ENCODE assay signal across 18 mouse cellular contexts in the genomic region with DNA sequence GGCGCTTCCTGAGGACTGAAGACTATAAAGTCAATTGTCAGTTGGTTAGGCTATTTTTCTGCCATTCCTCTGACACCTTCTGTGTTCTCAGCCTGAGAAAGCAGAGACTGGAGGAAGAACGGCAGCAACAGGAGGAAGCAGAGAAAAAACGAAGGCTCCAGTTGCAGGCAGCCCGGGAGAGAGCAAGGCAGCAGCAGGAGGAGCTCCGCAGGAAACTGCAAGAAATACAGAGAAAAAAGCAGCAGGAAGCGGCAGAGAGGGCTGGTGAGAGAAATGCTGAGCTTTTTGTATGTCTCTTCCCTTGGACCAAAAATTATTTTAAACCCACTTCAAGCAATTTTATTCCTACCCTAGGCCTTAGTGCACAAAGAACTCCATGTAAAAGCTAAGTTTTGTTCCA. TPM values are rescaled to one million over a fixed set of nuclear protein-coding genes. Genes with fewer than 3 reads are reported as not detected.
DNase-seq lines count a peak whose midpoint lies in the region; ATAC-seq and TF ChIP-seq lines count a peak whose summit lies in the region.
"Had no signal": no experiment of that assay in that cellular context is flagged by ENCODE, and none has a peak within 500 bp of the region (broad histone marks: within the 10 kb centered on the region; RNA-seq: fewer than 3 reads in every experiment).

No protein-coding gene starts in this region.

- no peak overlapping the region for H3K27ac ChIP-seq in kidney, embryonic 16.5 days (ENCODE audit: low read length)
- H3K27ac ChIP-seq in stomach, embryonic 16.5 days (ENCODE audit: low read length): no peak overlapping the region; the same call in 1 of the 2 replicates
- no peak overlapping the region for H3K27ac ChIP-seq in stomach, postnatal 0 days (replicated peaks)
- peak overlapping the region; percentile 48 for H3K27ac ChIP-seq in limb, embryonic 15.5 days
- H3K27ac ChIP-seq: hindbrain, embryonic 12.5 days; intestine, embryonic 15.5 days; lung, embryonic 15.5 days had no signal

- ATAC-seq in kidney, embryonic 16.5 days (ENCODE audit: low FRiP score, low TSS enrichment): no peak
- no peak for ATAC-seq in stomach, embryonic 16.5 days (ENCODE audit: insufficient read depth, low FRiP score)
- no peak for ATAC-seq in stomach, postnatal 0 days (ENCODE audit: low FRiP score, low TSS enrichment)
- no peak for ATAC-seq in limb, embryonic 15.5 days (ENCODE audit: insufficient number of reproducible peaks, low FRiP score, low TSS enrichment, low read depth)
- ATAC-seq: activated CD4-positive, CD25-positive, alpha-beta regulatory T cell, adult 4 months; intestine, embryonic 15.5 days had no signal

- H3K36me3 ChIP-seq in kidney, embryonic 16.5 days (ENCODE audit: insufficient read depth, low read length): no peaks in the 10 kb centered on the region
- H3K36me3 ChIP-seq in stomach, embryonic 16.5 days (ENCODE audit: control insufficient read depth, insufficient read depth, low read length): no peaks in the 10 kb centered on the region
- no peaks in the 10 kb centered on the region for H3K36me3 ChIP-seq in stomach, postnatal 0 days (ENCODE audit: control insufficient read depth, insufficient read depth, low read length)
- H3K36me3 ChIP-seq in limb, embryonic 15.5 days: no peaks in the 10 kb centered on the region
- H3K36me3 ChIP-seq: hindbrain, embryonic 12.5 days; intestine, embryonic 15.5 days; lung, embryonic 15.5 days had no signal

- H3K9ac ChIP-seq in kidney, embryonic 16.5 days (replicated peaks; ENCODE audit: low read length): 0 out of 2 replicates have a peak overlapping the region, but pooled peaks have one; percentile 15
- H3K9ac ChIP-seq in stomach, embryonic 16.5 days (ENCODE audit: low read length): peak overlapping the region; percentile 35; the same call in 1 of the 2 replicates
- no peak overlapping the region for H3K9ac ChIP-seq in stomach, postnatal 0 days (ENCODE audit: low read length)
- no peak overlapping the region for H3K9ac ChIP-seq in limb, embryonic 15.5 days
- H3K9ac ChIP-seq: hindbrain, embryonic 12.5 days; intestine, embryonic 15.5 days; lung, embryonic 15.5 days had no signal

- TF ChIP-seq EP300 in stomach, postnatal 0 days (optimal IDR thresholded peaks at IDR 0.05): no peak

- peaks cover 3% of the 10 kb centered on the region; the same call in 1 of the 2 replicates for H3K4me1 ChIP-seq in kidney, embryonic 16.5 days (ENCODE audit: insufficient read depth, low read length)
- no peaks in the 10 kb centered on the region for H3K4me1 ChIP-seq in stomach, embryonic 16.5 days (ENCODE audit: control insufficient read depth, insufficient read depth, low read length)
- H3K4me1 ChIP-seq in stomach, postnatal 0 days (replicated peaks; ENCODE audit: control insufficient read depth, insufficient read depth): no peaks in the 10 kb centered on the region
- peaks cover 5% of the 10 kb centered on the region; the same call in 1 of the 2 replicates for H3K4me1 ChIP-seq in limb, embryonic 15.5 days
- H3K4me1 ChIP-seq: hindbrain, embryonic 12.5 days; intestine, embryonic 15.5 days; lung, embryonic 15.5 days had no signal

- peak; percentile 35 for DNase-seq in embryo, embryonic 11 days
- DNase-seq in embryo, embryonic 10 days (ENCODE audit: low spot score): no peak
- no peak for DNase-seq in kidney, adult 8-10 months
- no peak for DNase-seq in stomach, postnatal 0 days (ENCODE audit: low spot score)
- DNase-seq in urinary bladder, postnatal 25 days (ENCODE audit: low spot score): no peak
- DNase-seq: cerebellum, adult 11 months; left cerebral cortex, postnatal 4 days; retina, postnatal 1 day; spleen, adult 18-20 months had no signal

- no peak for TF ChIP-seq CTCF in stomach, postnatal 0 days (IDR thresholded peaks at IDR 0.05; ENCODE audit: low read depth)

- no peaks in the 10 kb centered on the region for H3K27me3 ChIP-seq in kidney, embryonic 16.5 days (ENCODE audit: insufficient read depth, low read length)
- H3K27me3 ChIP-seq in stomach, embryonic 16.5 days (ENCODE audit: control insufficient read depth, insufficient read depth, low read length): no peaks in the 10 kb centered on the region
- no peaks in the 10 kb centered on the region for H3K27me3 ChIP-seq in stomach, postnatal 0 days (ENCODE audit: control insufficient read depth, insufficient read depth, low read length)
- no peaks in the 10 kb centered on the region for H3K27me3 ChIP-seq in limb, embryonic 15.5 days
- H3K27me3 ChIP-seq: CH12.LX; hindbrain, embryonic 12.5 days; intestine, embryonic 15.5 days; lung, embryonic 15.5 days had no signal

- peak overlapping the region; percentile 7; the same call in 1 of the 2 replicates for H3K4me2 ChIP-seq in kidney, embryonic 16.5 days (replicated peaks; ENCODE audit: low read depth, low read length)
- H3K4me2 ChIP-seq in stomach, embryonic 16.5 days (ENCODE audit: low read depth, low read length): no peak overlapping the region
- no peak overlapping the region for H3K4me2 ChIP-seq in stomach, postnatal 0 days (replicated peaks; ENCODE audit: low read depth)
- H3K4me2 ChIP-seq in limb, embryonic 15.5 days: 0 out of 2 replicates have a peak overlapping the region, but pooled peaks have one; percentile 1
- H3K4me2 ChIP-seq: hindbrain, embryonic 12.5 days; intestine, embryonic 15.5 days; lung, embryonic 15.5 days had no signal

- 16% methylated on average over 6 of the region's 6 CpGs for WGBS in kidney, embryonic 16.5 days
- WGBS in stomach, embryonic 16.5 days: 30% methylated on average over 6 of the region's 6 CpGs
- WGBS in stomach, postnatal 0 days: 37% methylated on average over 6 of the region's 6 CpGs
- whole genome bisulfite sequencing in limb, embryonic 15.5 days: 16% methylated on average over 6 of the region's 6 CpGs

- H3K4me3 ChIP-seq in kidney, embryonic 16.5 days (ENCODE audit: low read length): no peak overlapping the region
- no peak overlapping the region for H3K4me3 ChIP-seq in stomach, embryonic 16.5 days (replicated peaks; ENCODE audit: low read length)
- H3K4me3 ChIP-seq in stomach, postnatal 0 days (ENCODE audit: low read depth, low read length): no peak overlapping the region
- H3K4me3 ChIP-seq in limb, embryonic 15.5 days: no peak overlapping the region
- H3K4me3 ChIP-seq: hindbrain, embryonic 12.5 days; intestine, embryonic 15.5 days; lung, embryonic 15.5 days; megakaryocyte, embryonic 14.5 days had no signal

- no peaks in the 10 kb centered on the region for H3K9me3 ChIP-seq in kidney, embryonic 16.5 days (ENCODE audit: low read length)
- H3K9me3 ChIP-seq in stomach, embryonic 16.5 days (replicated peaks; ENCODE audit: control insufficient read depth, low read length): no peaks in the 10 kb centered on the region
- H3K9me3 ChIP-seq in stomach, postnatal 0 days (ENCODE audit: control insufficient read depth, low read length): no peaks in the 10 kb centered on the region
- H3K9me3 ChIP-seq in limb, embryonic 15.5 days: no peaks in the 10 kb centered on the region
- H3K9me3 ChIP-seq: hindbrain, embryonic 12.5 days; intestine, embryonic 15.5 days; lung, embryonic 15.5 days; megakaryocyte, embryonic 14.5 days had no signal

RNA-seq across cellular contexts. Expression of a gene that starts 37.6 kb away (rescaled TPM):
- polyA plus RNA-seq in kidney, embryonic 16.5 days (2015; fragmentation: Nextera tagmentation; extraction: Ambion mirVana): 370 and 375 TPM in 2 replicates
- 272 and 320 TPM in 2 replicates for polyA plus RNA-seq in stomach, embryonic 16.5 days (2015; fragmentation: Nextera tagmentation; extraction: Ambion mirVana)
- polyA plus RNA-seq in stomach, postnatal 0 days (2015; fragmentation: Nextera tagmentation; extraction: Ambion mirVana): 224 TPM in 2 replicates
- 328 and 365 TPM in 2 replicates for polyA plus RNA-seq in limb, embryonic 15.5 days (2015; fragmentation: Nextera tagmentation; extraction: Ambion mirVana)

RNA-seq across cellular contexts. Expression of a gene that starts 51.7 kb away (rescaled TPM):
- polyA plus RNA-seq in kidney, embryonic 16.5 days (2015; fragmentation: Nextera tagmentation; extraction: Ambion mirVana): 235 and 246 TPM in 2 replicates
- 207 and 232 TPM in 2 replicates for polyA plus RNA-seq in stomach, embryonic 16.5 days (2015; fragmentation: Nextera tagmentation; extraction: Ambion mirVana)
- 111 and 116 TPM in 2 replicates for polyA plus RNA-seq in stomach, postnatal 0 days (2015; fragmentation: Nextera tagmentation; extraction: Ambion mirVana)
- polyA plus RNA-seq in limb, embryonic 15.5 days (2015; fragmentation: Nextera tagmentation; extraction: Ambion mirVana): 216 and 225 TPM in 2 replicates

Comparison
In these comparisons a context has a peak if more than half of its experiments do, and no peak if none do; other contexts are left out.
1. H3K9ac ChIP-seq: peak in kidney, embryonic 16.5 days (single experiment) and stomach, embryonic 16.5 days (single experiment); none in stomach, postnatal 0 days (single experiment) and limb, embryonic 15.5 days (single experiment).
2. H3K4me2 ChIP-seq: peak in kidney, embryonic 16.5 days (single experiment) and limb, embryonic 15.5 days (single experiment); none in stomach, embryonic 16.5 days (single experiment) and stomach, postnatal 0 days (single experiment).